Mouse (Mus musculus) cerebellum, adult 11 months (tissue): ENCODE measurements around the gene Tfdp1.
"Not testable (repeated sequence)": the region's sequence is repeated elsewhere in the genome, so short reads cannot be mapped to it uniquely, and the experiment has no call there.

Experiments
- DNase-seq: peaks from one replicate; pipeline ENCODE4 v3.0.0; 2022

Gene Tfdp1

DNA sequence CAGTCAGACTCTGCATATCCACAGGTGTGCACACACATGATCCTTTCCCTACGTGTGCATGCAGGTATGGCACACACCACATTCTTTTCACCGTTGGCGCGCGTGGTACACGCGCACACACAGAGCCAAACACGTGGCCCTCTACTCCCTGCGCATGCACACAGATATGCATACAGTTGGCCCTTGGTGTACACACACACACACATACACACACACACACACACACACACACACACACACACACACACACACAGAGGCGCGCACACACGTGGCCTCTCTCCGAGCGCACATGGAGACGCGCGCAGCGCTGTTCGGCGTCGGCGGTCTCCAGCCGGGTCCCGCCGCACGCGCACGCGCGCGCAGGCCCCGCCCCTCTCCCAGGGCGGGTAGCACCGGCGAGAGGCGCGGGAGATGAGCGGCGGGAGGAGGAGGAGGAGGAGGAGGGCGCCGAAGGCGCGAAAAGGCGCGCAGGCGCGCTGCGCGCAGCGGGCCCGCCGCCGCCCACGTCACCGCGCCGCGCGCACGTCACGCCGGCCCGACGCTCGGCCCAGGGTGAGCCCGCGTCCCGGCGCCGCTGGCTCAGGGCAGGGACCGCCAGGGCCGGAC is at the start of gene Tfdp1:
Gene Tfdp1 (plus strand): TSS at position 497 of the 606 bp plus-strand sequence.
- DNase-seq, result peak; percentile 85

DNA sequence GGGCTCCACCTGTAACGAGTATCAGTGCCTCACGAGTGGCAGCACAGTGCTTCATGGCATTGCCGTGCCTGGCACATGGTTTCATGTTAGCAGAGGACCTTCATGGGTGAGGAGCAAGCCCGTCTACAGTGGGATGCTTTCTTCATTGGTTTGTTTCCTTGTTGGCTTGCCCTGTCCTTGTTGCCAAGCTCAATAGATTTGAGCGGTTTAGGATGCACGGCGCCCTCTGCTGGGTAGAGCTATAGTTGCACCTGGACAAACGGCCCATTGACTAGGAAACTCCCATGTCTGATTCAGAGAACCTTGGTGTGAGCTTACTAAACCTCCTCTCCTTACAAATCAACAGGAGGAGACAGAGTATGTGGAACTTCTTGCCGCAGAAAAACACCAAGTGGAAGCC is 46.2 kb upstream of the Tfdp1 start:
- DNase-seq, result peak; percentile 68

DNA sequence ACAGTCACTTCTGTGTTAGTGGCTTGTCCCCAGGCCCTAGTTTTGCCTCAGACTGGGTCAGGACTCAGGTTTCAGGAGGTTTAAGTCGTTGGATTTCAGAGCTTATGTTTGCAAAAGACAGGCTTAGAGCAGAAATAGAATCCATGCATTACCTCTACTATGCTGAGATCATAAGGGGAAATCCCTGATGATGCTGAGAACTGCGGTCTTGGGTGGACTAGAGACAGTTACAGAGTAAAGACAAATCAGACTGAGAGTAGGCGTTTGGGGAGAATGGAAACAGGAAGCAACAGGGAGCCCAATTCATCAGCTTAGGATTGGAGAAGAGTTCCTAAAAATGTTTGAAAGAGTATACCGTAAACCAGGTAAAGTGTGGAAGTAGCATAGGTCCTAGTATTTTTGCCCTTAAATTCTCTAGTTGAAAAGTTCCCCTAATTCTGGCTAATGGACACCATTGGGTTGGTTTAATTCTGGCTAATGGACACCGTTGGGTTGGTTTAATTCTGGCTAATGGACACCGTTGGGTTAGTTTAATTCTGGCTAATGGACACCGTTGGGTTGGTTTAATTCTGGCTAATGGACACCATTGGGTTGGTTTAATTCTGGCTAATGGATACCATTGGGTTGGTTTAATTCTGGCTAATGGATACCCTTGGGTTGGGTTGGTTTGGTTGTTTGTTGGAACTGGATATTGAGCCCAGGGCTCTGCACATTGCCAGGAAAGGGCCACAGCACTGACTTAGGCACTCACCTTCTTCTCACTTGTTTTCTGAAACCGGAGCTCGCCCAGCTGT is 44.7 kb upstream of the Tfdp1 start:
- no peak for DNase-seq

DNA sequence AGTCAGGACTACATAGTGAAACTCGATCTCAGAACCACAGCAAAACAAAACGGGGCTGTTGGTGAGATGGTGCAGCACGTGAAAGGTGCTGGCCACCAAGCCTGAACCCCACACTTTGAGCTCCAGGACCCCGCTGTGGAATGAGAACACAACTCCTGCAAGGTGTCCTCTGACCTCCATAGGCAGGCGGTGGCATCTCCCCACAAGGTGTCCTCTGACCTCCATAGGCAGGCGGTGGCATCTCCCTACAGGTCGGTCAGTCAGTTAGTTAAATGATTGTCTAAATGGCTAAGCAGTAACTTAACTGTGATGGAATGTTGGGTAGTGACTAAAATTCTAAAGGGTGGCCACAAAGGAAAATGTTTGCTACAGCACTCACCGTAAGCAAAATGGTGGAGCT is 39.0 kb upstream of the Tfdp1 start:
- DNase-seq, result no peak

DNA sequence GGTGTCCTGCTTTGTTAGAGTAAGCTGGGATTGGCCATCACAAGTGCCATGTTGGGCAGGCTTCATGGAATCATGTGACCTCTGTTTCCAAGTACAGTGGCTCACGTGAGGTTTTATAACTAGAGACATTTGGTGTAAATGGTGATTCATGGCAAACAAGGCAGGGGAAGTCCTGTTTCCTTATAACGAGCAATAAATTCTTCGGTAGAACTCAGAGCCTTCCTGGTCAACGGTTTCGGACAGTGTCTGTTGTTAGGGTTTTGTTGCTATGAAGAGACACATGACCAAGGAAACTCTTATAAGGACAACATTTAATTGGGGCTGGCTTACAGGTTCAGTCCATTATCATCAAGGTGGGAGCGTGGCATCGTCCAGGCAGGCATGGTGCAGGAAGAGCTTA is 37.5 kb upstream of the Tfdp1 start:
- no peak for DNase-seq

DNA sequence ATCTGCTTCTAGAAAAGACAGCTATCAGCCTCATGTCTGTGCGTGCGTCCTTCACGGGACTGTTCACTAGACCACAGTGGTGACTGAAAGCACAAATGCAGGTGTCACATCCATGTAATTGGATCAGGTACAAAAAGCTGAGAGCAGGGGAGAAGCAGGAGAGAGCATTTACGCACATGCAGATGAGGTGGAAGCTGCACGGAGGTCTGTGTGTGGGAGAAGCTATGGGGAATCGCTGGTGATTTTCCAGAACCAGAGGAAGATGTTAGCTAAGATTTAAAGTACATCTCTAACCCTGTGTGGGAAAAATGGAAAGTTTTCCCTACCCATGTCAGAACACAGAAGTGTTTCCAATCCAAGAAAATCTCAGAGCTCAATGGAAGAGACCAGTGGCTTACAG is 33.1 kb upstream of the Tfdp1 start:
- DNase-seq, result no peak

DNA sequence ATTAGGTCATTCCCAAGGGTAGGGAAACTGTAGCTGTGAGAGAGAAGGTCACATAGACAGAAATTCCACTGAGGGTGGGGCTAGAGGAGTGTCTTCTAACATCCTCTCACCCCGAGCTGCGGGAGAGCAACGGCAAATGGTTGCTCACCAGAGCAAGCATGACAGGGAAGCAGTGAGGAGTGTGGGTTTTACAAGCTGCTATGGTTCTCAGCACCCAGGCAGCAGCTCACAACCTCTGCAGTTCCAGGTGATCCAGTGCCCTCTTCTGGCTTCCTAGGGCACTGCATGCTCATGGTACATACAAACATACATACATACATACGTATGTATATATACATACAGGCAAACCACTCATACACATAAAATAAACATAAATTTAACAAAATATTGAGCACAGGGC is 32.7 kb upstream of the Tfdp1 start:
- DNase-seq, result no peak

DNA sequence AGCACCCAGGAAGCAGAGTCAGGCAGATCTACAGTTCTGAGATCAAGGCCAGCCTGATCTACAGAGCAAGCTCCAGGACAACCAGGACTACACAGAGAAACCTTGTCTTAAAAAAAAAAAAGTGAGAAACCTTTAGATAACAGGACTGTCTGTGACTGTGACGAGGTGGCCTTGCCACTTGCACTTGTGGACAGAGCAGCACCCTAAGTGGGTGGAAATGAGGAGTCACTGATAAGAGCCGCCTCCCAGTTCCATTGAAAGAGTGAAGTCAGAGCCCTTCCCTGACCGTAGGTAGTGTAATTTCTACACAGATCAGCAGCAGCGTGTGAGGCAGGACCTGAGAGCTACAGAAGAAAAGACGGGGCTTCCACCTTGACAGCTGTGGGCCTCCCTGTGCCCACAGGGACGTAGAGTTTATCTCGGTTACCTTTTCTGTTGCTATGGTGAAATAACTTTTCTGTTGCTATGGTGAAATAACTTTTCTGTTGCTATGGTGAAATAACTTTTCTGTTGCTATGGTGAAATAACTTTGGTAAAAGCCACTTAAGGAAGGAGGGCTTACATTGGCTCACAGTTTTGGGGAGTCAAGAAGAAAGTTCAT is 32.1 kb upstream of the Tfdp1 start:
- no peak for DNase-seq

DNA sequence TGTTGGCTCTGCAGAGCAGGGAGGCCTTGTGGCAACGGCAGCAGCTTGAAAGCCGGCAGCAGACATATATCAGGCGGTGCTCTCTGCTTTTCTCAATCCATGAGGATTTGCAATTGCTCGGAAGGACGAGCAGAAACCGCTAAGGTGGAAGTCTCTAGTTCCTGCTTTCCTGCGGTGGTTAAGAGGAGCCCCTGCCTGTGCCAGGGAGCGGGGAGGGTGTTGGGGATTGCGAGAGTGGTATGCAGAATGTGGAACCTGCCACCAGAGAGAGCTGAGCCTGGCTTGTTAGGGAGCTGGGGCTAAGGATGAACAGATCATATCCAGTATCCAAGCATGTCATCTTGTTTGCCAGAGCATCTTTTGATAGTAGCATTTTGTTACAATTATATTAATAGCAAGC is 31.6 kb upstream of the Tfdp1 start:
- DNase-seq, result no peak

DNA sequence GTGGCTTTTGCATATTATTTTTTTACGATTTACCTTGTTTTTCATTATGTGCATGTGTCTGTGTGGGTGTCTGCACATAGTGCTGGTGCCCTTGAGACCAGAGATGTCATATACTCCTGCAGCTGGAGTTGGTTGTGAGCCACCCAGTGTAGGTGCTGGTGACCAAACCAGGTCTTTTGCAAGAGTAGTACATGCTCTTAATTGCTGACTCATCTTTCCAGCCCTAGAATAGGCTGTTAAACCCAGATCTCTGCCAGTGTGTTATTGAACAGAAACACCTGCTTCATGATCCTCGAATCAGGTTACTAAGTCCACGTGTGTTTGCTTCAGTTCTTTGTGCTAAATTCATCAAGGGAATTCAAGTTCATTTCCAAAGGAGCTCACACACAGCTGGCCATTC is 23.6 kb upstream of the Tfdp1 start:
- DNase-seq, result no peak

DNA sequence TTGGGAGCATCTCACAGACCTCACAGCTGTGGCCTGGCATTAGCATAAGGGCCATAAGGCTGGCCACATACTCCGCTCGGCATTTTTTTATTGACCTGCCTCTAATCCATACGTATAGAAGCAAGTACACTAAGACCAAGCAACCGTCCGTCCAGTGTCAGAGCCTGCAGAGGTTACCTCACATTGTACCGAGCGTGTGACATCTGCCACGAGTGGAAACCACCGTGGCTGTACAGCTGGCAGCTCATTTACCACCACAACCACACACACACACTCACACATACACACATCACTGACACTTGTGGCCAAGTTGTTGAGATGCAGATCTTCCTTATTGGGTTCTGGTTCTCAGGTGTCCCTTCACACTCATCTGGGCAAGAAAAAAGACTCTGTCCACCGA is 21.9 kb upstream of the Tfdp1 start:
- DNase-seq, result no peak

DNA sequence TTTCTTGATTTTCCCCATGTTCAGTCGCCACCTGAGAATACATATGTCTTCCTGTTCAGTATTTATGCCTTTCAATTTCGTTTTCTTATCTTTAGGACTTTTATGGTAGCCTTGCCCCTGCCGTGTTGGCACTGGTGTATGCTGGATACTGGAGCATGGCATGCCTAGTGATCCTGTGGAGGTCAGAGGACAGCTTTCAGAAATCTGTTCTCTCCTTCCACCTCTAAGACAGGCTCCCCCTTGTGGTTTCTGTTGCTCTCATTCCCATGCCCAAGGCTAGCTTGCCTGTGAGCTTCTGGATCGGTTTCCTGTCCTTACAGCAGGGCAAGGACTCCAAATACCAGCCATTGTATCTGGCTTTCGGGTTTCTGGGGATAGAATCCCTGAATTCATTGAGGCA is 12.0 kb upstream of the Tfdp1 start:
- no peak for DNase-seq

DNA sequence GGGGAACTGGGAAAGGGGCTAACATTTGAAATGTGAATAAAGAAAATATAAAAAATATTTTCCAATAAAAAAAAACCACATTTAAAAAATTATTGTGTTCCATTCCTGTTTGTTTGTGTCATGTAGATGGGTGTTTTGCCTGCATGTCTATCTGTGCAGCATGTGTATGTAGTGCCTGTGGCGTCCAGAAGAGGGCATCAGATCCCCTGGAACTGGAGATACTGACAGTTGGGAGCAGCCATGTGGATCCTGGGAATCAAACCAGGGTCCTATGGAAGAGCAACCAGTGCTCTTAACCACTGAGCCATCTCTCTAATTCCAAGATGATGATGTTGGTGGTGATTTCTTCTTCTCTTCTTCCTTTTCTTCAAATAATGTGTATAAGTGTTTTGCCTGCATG is 3.9 kb upstream of the Tfdp1 start:
- no peak for DNase-seq

DNA sequence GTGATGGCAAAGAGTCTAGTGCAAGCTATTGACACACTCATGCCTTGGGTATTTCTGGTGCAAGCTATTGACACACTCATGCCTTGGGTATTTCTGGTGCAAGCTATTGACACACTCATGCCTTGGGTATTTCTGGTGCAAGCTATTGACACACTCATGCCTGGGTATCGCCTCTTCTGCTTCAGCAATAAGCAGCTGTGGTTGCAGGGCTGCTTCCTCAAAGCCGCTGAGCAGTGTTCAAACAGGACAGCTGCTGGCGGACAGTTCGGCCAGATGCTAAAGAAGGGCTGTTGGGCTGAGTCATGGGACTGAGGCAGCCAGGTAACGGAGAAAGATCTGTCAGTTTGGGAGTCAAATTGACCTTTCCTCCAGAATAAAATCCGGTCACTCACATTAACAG is 1.3 kb upstream of the Tfdp1 start:
- DNase-seq, result not testable (repeated sequence)

DNA sequence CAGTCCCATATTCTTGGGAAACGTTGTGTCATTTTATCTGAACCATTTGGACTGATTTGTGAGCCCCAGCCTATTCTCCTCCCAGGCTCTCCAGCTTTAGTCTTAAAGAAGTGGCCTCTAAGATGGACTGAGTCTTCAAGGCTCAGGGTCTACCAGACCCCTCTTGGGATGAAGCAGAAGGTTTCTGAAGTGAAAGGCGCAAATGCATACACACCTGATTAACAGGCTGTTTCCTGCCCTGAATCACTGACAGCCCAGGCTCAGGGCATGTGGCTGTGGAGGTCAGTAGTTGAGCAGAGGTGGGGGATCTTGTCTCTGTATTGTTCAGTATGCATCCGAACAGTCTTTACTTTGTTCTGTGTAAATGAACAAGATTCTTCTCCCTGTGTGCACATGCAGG is 873 bp upstream of the Tfdp1 start:
- DNase-seq, result no peak

DNA sequence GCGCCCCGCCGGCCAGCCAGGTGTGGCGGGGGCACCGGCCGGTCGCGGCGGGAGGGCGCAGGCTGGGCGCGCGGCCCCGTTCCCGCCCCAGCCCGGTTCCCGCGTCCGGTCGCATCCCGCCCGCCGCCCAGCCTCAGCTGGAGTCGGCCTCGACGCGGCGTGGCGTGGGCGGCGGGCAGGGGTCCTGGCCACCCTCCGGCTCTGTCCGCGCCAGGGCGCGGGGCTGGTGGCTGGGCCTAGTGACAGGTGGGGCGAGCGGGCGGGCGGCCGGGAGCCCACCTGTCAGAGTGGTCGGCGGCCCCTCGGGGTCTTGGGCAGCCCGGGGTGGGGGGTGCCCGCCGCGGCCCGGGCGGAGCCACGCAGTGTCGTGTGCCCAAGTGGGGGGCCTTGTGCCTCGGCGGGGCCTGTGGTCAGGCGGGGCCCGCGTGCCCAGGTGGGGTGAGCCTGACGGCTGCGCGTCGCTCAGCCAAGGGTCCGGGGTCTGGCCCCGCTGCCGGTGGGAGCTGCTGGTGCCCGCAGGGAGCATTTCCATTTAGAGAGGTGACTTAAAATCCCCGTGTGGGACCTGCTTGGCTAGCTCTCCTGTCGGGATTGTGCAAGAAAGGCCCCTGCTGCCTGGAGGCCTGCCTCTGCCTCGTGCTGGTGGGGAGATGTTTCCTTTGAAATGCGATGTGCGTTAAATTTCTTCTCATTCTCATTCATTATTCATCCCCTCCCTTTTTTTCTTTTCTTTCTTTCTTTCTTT is 522 bp downstream of the Tfdp1 start:
- DNase-seq, result peak; percentile 43

DNA sequence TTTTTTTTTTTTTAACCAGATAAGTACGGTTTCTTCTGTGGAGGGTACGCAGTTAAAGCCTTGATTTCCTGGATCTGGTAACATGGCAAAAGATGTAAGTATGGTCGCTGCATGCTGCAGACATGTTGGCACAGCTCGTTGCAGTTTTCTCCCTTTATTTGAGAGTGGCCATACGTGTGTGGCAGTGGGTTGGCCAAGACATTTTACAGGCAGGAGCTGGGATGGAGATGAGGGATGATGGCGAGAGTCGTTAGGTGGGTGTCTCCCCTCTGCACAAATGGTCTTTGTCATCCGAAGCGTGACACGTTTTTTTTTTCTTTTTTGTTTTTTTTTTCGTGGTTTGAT is 1.1 kb downstream of the Tfdp1 start:
- DNase-seq, result no peak

DNA sequence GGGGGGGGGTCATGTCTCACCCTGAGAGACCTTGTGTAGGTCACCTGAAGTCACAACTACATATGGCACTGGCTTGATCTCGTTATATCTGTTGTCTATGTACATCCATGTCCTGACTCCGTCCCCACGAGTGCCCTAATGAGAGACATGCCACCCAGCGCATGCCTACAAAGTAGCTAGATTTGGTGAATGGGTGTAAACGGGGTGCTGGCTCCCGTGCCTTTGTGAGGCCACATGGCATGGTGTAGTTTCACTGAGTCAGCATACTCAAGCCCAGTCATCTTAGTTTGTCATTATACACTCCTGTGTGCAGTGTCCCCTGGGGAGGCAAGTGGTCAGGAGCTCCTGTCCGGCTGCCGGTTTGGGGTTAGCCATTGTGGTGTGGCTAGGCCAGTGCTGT is 2.1 kb downstream of the Tfdp1 start:
- no peak for DNase-seq

DNA sequence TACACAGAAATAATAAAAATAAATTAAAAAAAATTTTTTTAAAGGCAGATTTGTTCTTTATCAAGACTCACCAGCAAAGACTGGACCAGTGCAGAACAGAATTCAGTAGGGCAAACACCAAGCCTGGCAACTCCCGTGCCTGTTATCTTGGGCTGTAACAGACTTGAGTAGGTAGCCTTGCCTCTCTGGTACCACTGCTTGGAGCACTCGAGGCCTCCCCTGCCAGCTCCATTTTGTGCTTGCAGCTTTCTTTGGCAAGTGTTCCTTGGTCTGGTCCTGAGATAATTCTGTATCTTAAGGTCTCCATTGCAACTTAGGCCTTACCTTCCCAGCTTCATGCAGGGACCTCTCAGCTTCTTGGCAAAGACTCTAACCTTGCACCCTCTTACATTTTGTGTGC is 3.8 kb downstream of the Tfdp1 start:
- no peak for DNase-seq

DNA sequence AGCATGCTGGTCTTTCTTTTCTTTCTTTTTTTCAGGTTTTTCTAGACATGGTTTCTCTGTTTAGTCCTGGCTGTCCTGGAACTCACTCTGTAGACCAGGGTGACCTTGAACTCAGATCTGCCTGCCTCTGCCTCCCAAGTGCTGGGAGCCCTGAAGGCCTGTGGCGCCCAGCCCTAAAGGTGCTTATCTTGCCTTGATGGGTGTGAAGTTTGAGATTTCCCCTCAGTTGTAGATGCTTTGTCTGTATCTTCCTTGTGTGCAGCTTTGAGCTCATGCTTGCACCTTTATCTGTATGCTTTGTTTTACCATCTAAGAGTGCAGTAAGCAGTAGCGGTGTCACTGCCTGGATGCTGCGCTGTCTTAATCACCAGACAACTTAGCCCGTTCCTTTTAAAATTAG is 4.6 kb downstream of the Tfdp1 start:
- DNase-seq, result no peak

DNA sequence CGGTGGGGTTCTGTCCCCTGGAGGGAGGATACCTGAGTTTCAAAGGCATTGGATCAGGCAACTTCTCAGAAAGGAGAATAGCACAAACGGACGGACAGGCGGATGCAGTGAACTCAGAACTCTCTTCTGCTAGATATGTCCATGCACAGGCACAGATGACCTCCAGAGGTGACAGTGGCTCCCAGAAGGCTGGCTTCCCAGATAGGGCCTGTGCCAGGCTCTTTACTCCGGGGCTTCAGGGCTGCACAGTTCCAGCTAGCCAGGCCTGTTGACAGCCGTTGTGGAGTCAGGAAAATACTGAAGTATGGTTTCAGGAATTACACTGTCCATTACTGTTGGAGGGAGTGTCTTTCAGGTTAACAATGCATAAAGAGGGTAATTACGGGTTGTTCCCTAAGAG is 11.5 kb downstream of the Tfdp1 start:
- no peak for DNase-seq

DNA sequence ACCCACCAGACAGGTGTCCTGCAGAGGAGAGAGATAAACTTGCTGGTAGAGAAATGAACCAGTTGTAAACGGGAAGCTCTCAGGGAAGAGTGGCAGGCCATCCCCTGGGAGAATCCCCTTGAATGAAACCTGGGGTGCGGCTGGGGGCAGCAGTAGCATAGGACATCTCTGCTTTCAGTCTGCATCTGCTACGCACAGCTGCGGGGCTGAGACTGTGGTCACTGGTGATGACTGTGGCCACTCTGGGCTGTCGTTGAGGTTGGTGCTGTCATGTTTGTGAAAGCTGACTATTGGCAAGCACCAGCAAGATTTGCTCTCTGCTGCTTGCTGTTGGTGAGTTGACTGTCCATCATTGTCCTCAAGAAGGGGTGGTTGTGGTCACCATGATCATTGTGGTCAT is 13.0 kb downstream of the Tfdp1 start:
- no peak for DNase-seq

DNA sequence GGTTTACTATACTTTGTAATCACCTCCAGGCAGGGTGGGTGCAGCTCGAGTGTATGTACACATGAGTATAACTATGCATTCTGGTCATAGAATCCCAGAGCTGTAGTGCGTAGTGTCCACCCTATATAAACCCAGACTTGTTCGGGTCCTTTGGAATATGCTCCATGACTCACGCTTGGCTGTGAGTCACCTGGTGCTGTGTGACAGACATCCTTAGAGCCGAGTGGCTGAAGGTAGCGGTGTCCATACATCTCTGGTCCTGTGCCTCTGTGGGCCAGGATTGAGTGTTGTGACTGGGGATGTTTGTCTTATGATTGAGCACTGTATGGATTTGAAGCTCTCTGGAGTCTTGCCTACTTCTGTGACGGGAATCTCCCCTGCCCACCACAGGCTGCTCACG is 14.1 kb downstream of the Tfdp1 start:
- DNase-seq, result no peak
